Mouse (Mus musculus) liver, embryonic 11.5 days (tissue): ENCODE data around the gene Spi1. TPM values are rescaled to one million over a fixed set of nuclear protein-coding genes. Genes with fewer than 3 reads are reported as not detected.

ENCODE experiments used
- ATAC-seq: fragments of 200-750 bp; cut with Nextera tagmentation; replicated peaks from 2 replicates; pipeline ENCODE4 v1.8.0; 2017; ENCODE audit warnings: moderate number of reproducible peaks, mild to moderate bottlenecking, moderate TSS enrichment, moderate library complexity; ENCODE audit not compliant: low FRiP score
- DNase-seq: peaks from one replicate; pipeline ENCODE4 v3.0.0-alpha.2; 2017; ENCODE audit warnings: low spot score
- H3K27ac ChIP-seq: fragments of 300-500 bp; sonication (generic); 2 replicates; pipeline ENCODE4 v1.5.1; 2014; ENCODE audit warnings: mild to moderate bottlenecking, low read depth, low read length, control low read depth
- H3K27me3 ChIP-seq: fragments of 300-500 bp; sonication (generic); replicated peaks from 2 replicates; pipeline ENCODE4 v1.6.1; 2014; ENCODE audit warnings: low read length, mixed read lengths; ENCODE audit not compliant: control insufficient read depth, insufficient read depth
- H3K36me3 ChIP-seq: fragments of 300-500 bp; sonication (generic); 2 replicates; pipeline ENCODE4 v1.6.1; 2014; ENCODE audit warnings: mild to moderate bottlenecking, low read length, moderate library complexity, mixed read lengths; ENCODE audit not compliant: control insufficient read depth, insufficient read depth
- H3K4me1 ChIP-seq: fragments of 300-500 bp; sonication (generic); replicated peaks from 2 replicates; pipeline ENCODE4 v1.6.1; 2014; ENCODE audit warnings: low read length, mixed read lengths; ENCODE audit not compliant: control insufficient read depth, insufficient read depth
- H3K4me2 ChIP-seq: fragments of 300-500 bp; sonication (generic); 2 replicates; pipeline ENCODE4 v1.6.1; 2014; ENCODE audit warnings: mild to moderate bottlenecking, control low read depth, moderate library complexity
- H3K4me3 ChIP-seq: fragments of 300-500 bp; sonication (generic); 2 replicates; pipeline ENCODE4 v1.5.1; 2014; ENCODE audit warnings: low read depth, low read length, control low read depth
- H3K9ac ChIP-seq: fragments of 300-500 bp; sonication (generic); 2 replicates; pipeline ENCODE4 v1.6.1; 2014; ENCODE audit warnings: low read depth, low read length, control low read depth
- H3K9me3 ChIP-seq: fragments of 300-500 bp; sonication (generic); 2 replicates; pipeline ENCODE4 v1.6.1; 2016; ENCODE audit warnings: low read length, inconsistent platforms, mixed read lengths; ENCODE audit not compliant: control insufficient read depth
- WGBS: fragments of 180-500 bp; shearing (Covaris S2); extraction: QIAGEN DNeasy Blood & Tissue Kit; methylation state at CpG from one replicate; pipeline ENCODE4 v1.1.7; 2014; 5-methylcytosine and 5-hydroxymethylcytosine counted together
- polyA plus RNA-seq: library from polyadenylated mRNA; unstranded; fragments of >200 nt; fragmentation: Nextera tagmentation; extraction: Ambion mirVana; gene quantifications from 2 replicates; pipeline ENCODE4 v1.2.1, GENCODE M21; 2014

Gene Spi1
- polyA plus RNA-seq, 1 experiment from 2014 or later: 22.7 TPM

- peak overlapping the region; percentile 80 for H3K27ac ChIP-seq
- DNase-seq: no peak
Observed at GRCm38 (mm10) chr2:91071059-91071458, 11.1 kb upstream of the Spi1 start.

GRCm38 (mm10) chr2:91072092-91072491 lies 10.1 kb upstream of the Spi1 start:
- Histone ChIP-seq H3K4me1 (peaks cover 14% of the 10 kb centered on the region), H3K4me2 (no peak overlapping the region), H3K27me3 (no peaks in the 10 kb centered on the region), H3K9ac (no peak overlapping the region), H3K4me3 (no peak overlapping the region), H3K36me3 (no peaks in the 10 kb centered on the region), H3K27ac (no peak overlapping the region), H3K9me3 (no peaks in the 10 kb centered on the region)
- 40% methylated on average over 1 of the region's 1 CpGs for WGBS
- no peak for ATAC-seq
- DNase-seq: no peak

More at GRCm38 (mm10) chr2:91071059-91071458, 11.1 kb upstream of the Spi1 start:
- H3K4me1 ChIP-seq: peaks cover 14% of the 10 kb centered on the region
- no peak for ATAC-seq
- no peaks in the 10 kb centered on the region for H3K9me3 ChIP-seq
- H3K4me3 ChIP-seq: peak overlapping the region; percentile 60
- no peaks in the 10 kb centered on the region for H3K27me3 ChIP-seq
- peak overlapping the region; percentile 81 for H3K4me2 ChIP-seq
- no peaks in the 10 kb centered on the region for H3K36me3 ChIP-seq
- 84% methylated on average over 10 of the region's 10 CpGs for WGBS
- H3K9ac ChIP-seq: peak overlapping the region; percentile 79

- no peak for ATAC-seq
- peaks cover 11% of the 10 kb centered on the region for H3K4me1 ChIP-seq
- 35% methylated on average over 12 of the region's 12 CpGs for WGBS
- H3K36me3 ChIP-seq: no peaks in the 10 kb centered on the region
- no peak overlapping the region for H3K27ac ChIP-seq
- peak overlapping the region; percentile 61 for H3K9ac ChIP-seq
- no peaks in the 10 kb centered on the region for H3K9me3 ChIP-seq
- no peaks in the 10 kb centered on the region for H3K27me3 ChIP-seq
- H3K4me2 ChIP-seq: peak overlapping the region; percentile 91
- no peak for DNase-seq
- H3K4me3 ChIP-seq: peak overlapping the region; percentile 59
Observed at GRCm38 (mm10) chr2:91077957-91078313, 4.3 kb upstream of the Spi1 start.

GRCm38 (mm10) chr2:91078314-91079025 lies 3.7 kb upstream of the Spi1 start:
- H3K9ac ChIP-seq: peak overlapping the region; percentile 61
- peak overlapping the region; percentile 91 for H3K4me2 ChIP-seq
- no peaks in the 10 kb centered on the region for H3K27me3 ChIP-seq
- under 1% methylated on average over 27 of the region's 36 CpGs for WGBS
- H3K9me3 ChIP-seq: no peaks in the 10 kb centered on the region
- H3K4me3 ChIP-seq: peak overlapping the region; percentile 59
- H3K36me3 ChIP-seq: no peaks in the 10 kb centered on the region
- peak overlapping the region; percentile 59 for H3K27ac ChIP-seq
- H3K4me1 ChIP-seq: peaks cover 13% of the 10 kb centered on the region
- DNase-seq (no peak), ATAC-seq (peak; percentile 24)

- Histone ChIP-seq H3K9ac (peak overlapping the region; percentile 61), H3K27ac (peak overlapping the region; percentile 59), H3K36me3 (no peaks in the 10 kb centered on the region), H3K9me3 (no peaks in the 10 kb centered on the region), H3K4me1 (peaks cover 13% of the 10 kb centered on the region), H3K27me3 (no peaks in the 10 kb centered on the region), H3K4me2 (peak overlapping the region; percentile 91), H3K4me3 (peak overlapping the region; percentile 59)
- DNase-seq: no peak
- 22% methylated on average over 5 of the region's 5 CpGs for WGBS
- ATAC-seq: no peak
Observed at GRCm38 (mm10) chr2:91079026-91079384, 3.2 kb upstream of the Spi1 start.

- DNase-seq (no peak), ATAC-seq (no peak)
- Histone ChIP-seq H3K9me3 (no peaks in the 10 kb centered on the region), H3K4me2 (no peak overlapping the region), H3K9ac (no peak overlapping the region), H3K36me3 (no peaks in the 10 kb centered on the region), H3K4me1 (peaks cover 13% of the 10 kb centered on the region), H3K27ac (no peak overlapping the region), H3K4me3 (no peak overlapping the region), H3K27me3 (no peaks in the 10 kb centered on the region)
- 66% methylated on average over 8 of the region's 8 CpGs for WGBS
Observed at GRCm38 (mm10) chr2:91080784-91081513, 1.2 kb upstream of the Spi1 start.

GRCm38 (mm10) chr2:91082844-91083243 lies 654 bp downstream of the Spi1 start:
- peak overlapping the region; percentile 18 for H3K4me2 ChIP-seq
- H3K27ac ChIP-seq: peak overlapping the region; percentile 65
- no peaks in the 10 kb centered on the region for H3K9me3 ChIP-seq
- 30% methylated on average over 11 of the region's 11 CpGs for WGBS
- peak; percentile 60 for DNase-seq
- no peak overlapping the region for H3K4me3 ChIP-seq
- H3K4me1 ChIP-seq: peaks cover 13% of the 10 kb centered on the region
- no peaks in the 10 kb centered on the region for H3K27me3 ChIP-seq
- H3K9ac ChIP-seq: peak overlapping the region; percentile 59
- peak; percentile 43 for ATAC-seq
- H3K36me3 ChIP-seq: no peaks in the 10 kb centered on the region

- peak overlapping the region; percentile 18 for H3K4me2 ChIP-seq
- H3K4me1 ChIP-seq: peaks cover 11% of the 10 kb centered on the region
- no peaks in the 10 kb centered on the region for H3K36me3 ChIP-seq
- no peak overlapping the region for H3K9ac ChIP-seq
- peak overlapping the region; percentile 65; the same call in 1 of the 2 replicates for H3K27ac ChIP-seq
- DNase-seq (no peak), ATAC-seq (0 out of 2 replicates have a peak, but pooled peaks have one; percentile 4)
- no peak overlapping the region for H3K4me3 ChIP-seq
- no peaks in the 10 kb centered on the region for H3K27me3 ChIP-seq
- WGBS: 50% methylated on average over 1 of the region's 1 CpGs
- no peaks in the 10 kb centered on the region for H3K9me3 ChIP-seq
Observed at GRCm38 (mm10) chr2:91083366-91083940, 1.3 kb downstream of the Spi1 start.
